Mouse (Mus musculus) brain, adult 2 months (tissue): ENCODE data around the gene Prpsap1.
"Not testable (repeated sequence)": the region's sequence is repeated elsewhere in the genome, so short reads cannot be mapped to it uniquely, and the experiment has no call there.

Experiments used
- DNase-seq: peaks from one replicate; pipeline ENCODE4 v3.0.0; 2011; ENCODE audit warnings: low read depth, low spot score

Gene Prpsap1

GRCm38 (mm10) chr11:116515330-116516020, 21.5 kb upstream of the Prpsap1 start:
- DNase-seq, result no peak

- DNase-seq, result no peak
Observed at GRCm38 (mm10) chr11:116513531-116514038, 19.6 kb upstream of the Prpsap1 start.

GRCm38 (mm10) chr11:116512987-116513386, 19.0 kb upstream of the Prpsap1 start:
- DNase-seq, result no peak

- DNase-seq, result no peak
Observed at GRCm38 (mm10) chr11:116512154-116512553, 18.2 kb upstream of the Prpsap1 start.

GRCm38 (mm10) chr11:116511301-116511868, 17.4 kb upstream of the Prpsap1 start:
- DNase-seq, result no peak

GRCm38 (mm10) chr11:116508689-116509088, 14.7 kb upstream of the Prpsap1 start:
- no peak for DNase-seq

GRCm38 (mm10) chr11:116506151-116506875, 12.3 kb upstream of the Prpsap1 start:
- no peak for DNase-seq

- no peak for DNase-seq
Observed at GRCm38 (mm10) chr11:116505573-116505972, 11.6 kb upstream of the Prpsap1 start.

GRCm38 (mm10) chr11:116504516-116504915, 10.5 kb upstream of the Prpsap1 start:
- DNase-seq, result no peak

- peak; percentile 88 for DNase-seq
Observed at GRCm38 (mm10) chr11:116501005-116501746, 7.2 kb upstream of the Prpsap1 start.

- DNase-seq, result no peak
Observed at GRCm38 (mm10) chr11:116499018-116499417, 5.0 kb upstream of the Prpsap1 start.

GRCm38 (mm10) chr11:116498596-116498995, 4.6 kb upstream of the Prpsap1 start:
- no peak for DNase-seq

GRCm38 (mm10) chr11:116497313-116497712, 3.3 kb upstream of the Prpsap1 start:
- no peak for DNase-seq

- peak; percentile 84 for DNase-seq
Observed at GRCm38 (mm10) chr11:116494474-116495174, 622 bp upstream of the Prpsap1 start.

GRCm38 (mm10) chr11:116493191-116493590, 811 bp downstream of the Prpsap1 start:
- DNase-seq, result no peak

- DNase-seq, result not testable (repeated sequence)
Observed at GRCm38 (mm10) chr11:116492507-116492906, 1.5 kb downstream of the Prpsap1 start.

GRCm38 (mm10) chr11:116491338-116491737, 2.7 kb downstream of the Prpsap1 start:
- DNase-seq, result no peak

- peak; percentile 96 for DNase-seq
Observed at GRCm38 (mm10) chr11:116490232-116491107, 3.5 kb downstream of the Prpsap1 start.

GRCm38 (mm10) chr11:116489771-116490231, 4.2 kb downstream of the Prpsap1 start:
- DNase-seq, result peak; percentile 23
